Mouse (Mus musculus) MEL (cell line): ENCODE data around the gene Tmem29. TPM values are rescaled to one million over a fixed set of nuclear protein-coding genes. Genes with fewer than 3 reads are reported as not detected.

Experiments
- DNase-seq: peaks from one replicate; pipeline ENCODE4 v3.0.0; 2011; ENCODE audit warnings: low read depth, low spot score
- H3K27ac ChIP-seq: 2 replicates; pipeline ENCODE4 v1.5.1; 2012; ENCODE audit warnings: low read depth, mild to moderate bottlenecking, control low read depth, low read length, moderate library complexity; ENCODE audit not compliant: control insufficient read depth
- H3K27me3 ChIP-seq, 2 experiments: fragments of 150-350 bp in 1 of 2; sonication (generic) in 1 of 2; 2 replicates each; pipeline ENCODE4 v1.6.1; 2012; ENCODE audit warnings: low read length in 2 of 2, mild to moderate bottlenecking in 2 of 2, improper control_type of control experiment in 1 of 2, moderate library complexity in 1 of 2; ENCODE audit not compliant: insufficient read depth in 2 of 2, control insufficient read depth in 1 of 2
- H3K36me3 ChIP-seq, 2 experiments: 2 replicates each; pipeline ENCODE4 v1.6.1; 2012 to 2014; ENCODE audit warnings: low read length in 2 of 2, improper control_type of control experiment in 1 of 2, inconsistent platforms in 1 of 2, mild to moderate bottlenecking in 1 of 2; ENCODE audit not compliant: insufficient read depth in 2 of 2, control insufficient read depth in 1 of 2
- H3K4me1 ChIP-seq, 2 experiments: fragments of 150-350 bp in 1 of 2; sonication (generic) in 1 of 2; 2 replicates each; pipeline ENCODE4 v1.6.1; 2012; ENCODE audit warnings: low read length in 2 of 2, improper control_type of control experiment in 1 of 2, mild to moderate bottlenecking in 1 of 2; ENCODE audit not compliant: insufficient read depth in 2 of 2, control insufficient read depth in 1 of 2
- H3K4me3 ChIP-seq, 2 experiments: fragments of 150-350 bp in 1 of 2; sonication (generic) in 1 of 2; 2 replicates each; pipeline ENCODE4 v1.5.1; 2012; ENCODE audit warnings: low read depth in 2 of 2, low read length in 2 of 2, mild to moderate bottlenecking in 2 of 2, moderate library complexity in 2 of 2, control low read depth in 1 of 2, improper control_type of control experiment in 1 of 2; ENCODE audit not compliant: control insufficient read depth in 1 of 2, insufficient read depth in 1 of 2
- H3K79me2 ChIP-seq: 2 replicates; pipeline ENCODE4 v1.6.1; 2012; ENCODE audit warnings: mild to moderate bottlenecking, low read length, moderate library complexity; ENCODE audit not compliant: control insufficient read depth, poor library complexity, insufficient read depth
- H3K9ac ChIP-seq: 2 replicates; pipeline ENCODE4 v1.6.1; 2012; ENCODE audit warnings: low read depth, mild to moderate bottlenecking, control low read depth, low read length, moderate library complexity; ENCODE audit not compliant: control insufficient read depth, poor library complexity, severe bottlenecking
- H3K9me3 ChIP-seq: fragments of 150-350 bp; sonication (generic); replicated peaks from 2 replicates; pipeline ENCODE4 v1.6.1; 2012; ENCODE audit warnings: mild to moderate bottlenecking, low read length, improper control_type of control experiment, moderate library complexity; ENCODE audit not compliant: insufficient read depth
- CHD2 ChIP-seq: IDR thresholded peaks from 2 replicates; pipeline ENCODE4 v1.6.1; 2011; ENCODE audit warnings: low read length, improper control_type of control experiment
- CTCF ChIP-seq, 3 experiments: IDR thresholded peaks in 2 of 3; conservative IDR thresholded peaks in 1 of 3; 2 replicates each; pipeline ENCODE4 v1.5.1; 2011 to 2012; ENCODE audit warnings: low read length in 3 of 3, low read depth in 2 of 3, mild to moderate bottlenecking in 2 of 3, improper control_type of control experiment in 1 of 3, inconsistent platforms in 1 of 3, mixed read lengths in 1 of 3, moderate library complexity in 1 of 3; ENCODE audit not compliant: control insufficient read depth in 1 of 3, insufficient read depth in 1 of 3, poor library complexity in 1 of 3, severe bottlenecking in 1 of 3
- E2F4 ChIP-seq: IDR thresholded peaks from 2 replicates; pipeline ENCODE4 v1.6.1; 2011; ENCODE audit warnings: low read depth, low read length, improper control_type of control experiment, borderline replicate concordance
- ELF1 ChIP-seq: IDR thresholded peaks from 2 replicates; pipeline ENCODE4 v1.6.1; 2014; ENCODE audit warnings: low read depth, mild to moderate bottlenecking, inconsistent platforms, low read length, improper control_type of control experiment, moderate library complexity
- ETS1 ChIP-seq: IDR thresholded peaks from 2 replicates; pipeline ENCODE4 v1.6.1; 2012; ENCODE audit warnings: low read depth, mild to moderate bottlenecking, inconsistent platforms, low read length, improper control_type of control experiment, moderate library complexity
- GATA1 ChIP-seq: IDR thresholded peaks from 2 replicates; pipeline ENCODE4 v1.6.1; 2011; ENCODE audit warnings: low read depth, low read length, improper control_type of control experiment
- HCFC1 ChIP-seq: IDR thresholded peaks from 2 replicates; pipeline ENCODE4 v1.6.1; 2012; ENCODE audit warnings: low read depth, mild to moderate bottlenecking, inconsistent platforms, low read length, improper control_type of control experiment, moderate library complexity
- KAT2A ChIP-seq: conservative IDR thresholded peaks from 2 replicates; pipeline ENCODE4 v1.6.1; 2012; ENCODE audit warnings: low read depth, low read length, improper control_type of control experiment, inconsistent platforms
- MAFK ChIP-seq: IDR thresholded peaks from 2 replicates; pipeline ENCODE4 v1.6.1; 2011; ENCODE audit warnings: low read depth, mild to moderate bottlenecking, low read length, improper control_type of control experiment, borderline replicate concordance
- MAZ ChIP-seq: IDR thresholded peaks from 2 replicates; pipeline ENCODE4 v1.6.1; 2012; ENCODE audit warnings: low read depth, mild to moderate bottlenecking, inconsistent platforms, low read length, improper control_type of control experiment
- MEF2A ChIP-seq: IDR thresholded peaks from 2 replicates; pipeline ENCODE4 v1.6.1; 2014; ENCODE audit warnings: low read depth, mild to moderate bottlenecking, inconsistent platforms, low read length, improper control_type of control experiment; ENCODE audit not compliant: poor library complexity, insufficient replicate concordance, severe bottlenecking; ENCODE audit errors: extremely low read depth
- MXI1 ChIP-seq: IDR thresholded peaks from 2 replicates; pipeline ENCODE4 v1.6.1; 2011; ENCODE audit warnings: mild to moderate bottlenecking, low read depth, low read length, improper control_type of control experiment
- MYB ChIP-seq: IDR thresholded peaks from 2 replicates; pipeline ENCODE4 v1.6.1; 2011; ENCODE audit warnings: mild to moderate bottlenecking, low read depth, low read length, improper control_type of control experiment
- NELFE ChIP-seq: IDR thresholded peaks from 2 replicates; pipeline ENCODE4 v1.6.1; 2011; ENCODE audit warnings: low read depth, low read length, improper control_type of control experiment
- POLR2A ChIP-seq, 2 experiments: IDR thresholded peaks; 2 replicates each; pipeline ENCODE4 v1.6.1; 2011 to 2012; ENCODE audit warnings: low read length in 2 of 2, mild to moderate bottlenecking in 2 of 2, control low read depth in 1 of 2, improper control_type of control experiment in 1 of 2, low read depth in 1 of 2, moderate library complexity in 1 of 2; ENCODE audit not compliant: control insufficient read depth in 1 of 2, insufficient read depth in 1 of 2, poor library complexity in 1 of 2
- POLR2AphosphoS2 ChIP-seq: IDR thresholded peaks from 2 replicates; pipeline ENCODE4 v1.6.1; 2011; ENCODE audit warnings: low read length, improper control_type of control experiment
- RCOR1 ChIP-seq: IDR thresholded peaks from 2 replicates; pipeline ENCODE4 v1.6.1; 2012; ENCODE audit warnings: low read depth, mild to moderate bottlenecking, inconsistent platforms, low read length, improper control_type of control experiment
- SMC3 ChIP-seq: IDR thresholded peaks from 2 replicates; pipeline ENCODE4 v1.6.1; 2011; ENCODE audit warnings: low read depth, low read length, improper control_type of control experiment
- TAL1 ChIP-seq: IDR thresholded peaks from 2 replicates; pipeline ENCODE4 v1.6.1; 2012; ENCODE audit warnings: mild to moderate bottlenecking, inconsistent platforms, low read length, moderate library complexity, mixed read lengths
- TBP ChIP-seq: IDR thresholded peaks from 2 replicates; pipeline ENCODE4 v1.8.0; 2011; ENCODE audit warnings: low read depth, low read length, improper control_type of control experiment
- TCF12 ChIP-seq: IDR thresholded peaks from 2 replicates; pipeline ENCODE4 v1.6.1; 2014; ENCODE audit warnings: low read depth, mild to moderate bottlenecking, inconsistent platforms, low read length, improper control_type of control experiment, moderate library complexity
- UBTF ChIP-seq: IDR thresholded peaks from 2 replicates; pipeline ENCODE4 v1.6.1; 2012; ENCODE audit warnings: low read depth, mild to moderate bottlenecking, inconsistent platforms, low read length, improper control_type of control experiment, moderate library complexity, borderline replicate concordance; ENCODE audit not compliant: insufficient read depth
- USF1 ChIP-seq: IDR thresholded peaks from 2 replicates; pipeline ENCODE4 v1.6.1; 2014; ENCODE audit warnings: low read depth, mild to moderate bottlenecking, inconsistent platforms, low read length, improper control_type of control experiment, moderate library complexity
- ZC3H11A ChIP-seq: IDR thresholded peaks from 2 replicates; pipeline ENCODE4 v1.6.1; 2012; ENCODE audit warnings: low read depth, mild to moderate bottlenecking, inconsistent platforms, low read length, improper control_type of control experiment
- ZKSCAN1 ChIP-seq: IDR thresholded peaks from 2 replicates; pipeline ENCODE4 v1.6.1; 2012; ENCODE audit warnings: low read depth, mild to moderate bottlenecking, inconsistent platforms, low read length, improper control_type of control experiment, moderate library complexity
- ZMIZ1 ChIP-seq: IDR thresholded peaks from 2 replicates; pipeline ENCODE4 v1.6.1; 2012; ENCODE audit warnings: low read depth, mild to moderate bottlenecking, inconsistent platforms, low read length, improper control_type of control experiment, moderate library complexity
- polyA plus RNA-seq, 2 experiments: library from polyadenylated mRNA; stranded (reverse) in 1 of 2; unstranded in 1 of 2; fragments of >175 nt in 1 of 2; fragments of >200 nt in 1 of 2; gene quantifications; 2 replicates each; pipeline versions ENCODE4 v1.2.1 to v1.2.4; 2012; ENCODE audit warnings: low replicate concordance in 2 of 2, low read depth in 1 of 2; ENCODE audit not compliant: insufficient read length in 2 of 2, insufficient read depth in 1 of 2, missing spikeins in 1 of 2
- total RNA-seq: library from RNA; depleted of rRNA; stranded (reverse); fragments of 300-350 nt; gene quantifications from 2 replicates; pipeline ENCODE4 v1.2.3, GENCODE M21; 2012

The Tmem29 gene
- total and polyA plus RNA-seq, 3 experiments = 37.1 to 66.5 TPM; not detected in 1

DNA sequence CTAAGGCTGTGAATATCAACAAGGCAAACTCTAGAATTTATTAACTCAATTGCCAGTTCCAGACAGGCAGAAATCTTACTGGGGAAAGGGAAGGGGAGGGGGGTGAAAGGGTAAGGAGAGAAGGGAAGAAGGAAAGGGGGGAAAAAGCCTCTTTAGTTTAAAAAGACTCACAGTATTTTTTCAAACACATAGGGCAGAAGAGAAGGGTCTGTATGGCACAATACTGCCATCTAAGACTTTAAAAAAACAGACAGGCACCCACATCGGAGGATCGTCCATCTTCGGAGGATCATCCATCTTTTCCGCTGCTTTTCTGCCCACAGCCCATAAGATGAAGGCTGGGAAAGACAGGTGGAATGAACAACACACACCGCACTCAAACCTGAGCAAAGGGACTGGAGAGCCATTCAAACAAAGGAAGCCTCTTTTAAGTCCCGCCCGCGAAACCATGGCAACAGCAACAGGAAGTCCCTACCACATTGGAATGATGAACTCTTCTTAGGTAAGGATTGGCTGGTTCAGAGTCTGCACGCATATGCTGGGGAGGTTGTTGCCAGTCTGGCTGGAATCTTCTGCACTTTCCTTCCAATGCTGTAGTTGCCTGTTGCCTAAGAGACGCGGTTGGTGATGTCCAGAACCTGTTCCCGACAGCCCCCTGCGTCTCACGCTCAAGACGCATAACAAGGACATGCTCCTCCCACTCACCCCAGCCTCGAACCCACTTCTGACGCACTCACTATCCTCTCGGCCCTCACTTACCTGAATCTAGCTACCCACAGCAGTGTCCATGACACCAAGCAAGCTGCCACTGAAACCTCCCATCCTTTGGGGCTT, 18.2 kb downstream of the Tmem29 start:
- Histone ChIP-seq H3K4me3 (no peak overlapping the region), H3K9ac (no peak overlapping the region), H3K27ac (no peak overlapping the region), H3K4me1 (no peaks in the 10 kb centered on the region; a peak in 1 of 4 replicates), H3K9me3 (no peaks in the 10 kb centered on the region), H3K27me3 (no peaks in the 10 kb centered on the region), H3K79me2 (peaks cover 2% of the 10 kb centered on the region; the same call in 1 of the 2 replicates), H3K36me3 (peaks cover 0 to 14% of the 10 kb centered on the region in 2 experiments; a peak in 3 of 4 replicates)
- no peak for TF ChIP-seq RCOR1
- peak; percentile 34 for DNase-seq

DNA sequence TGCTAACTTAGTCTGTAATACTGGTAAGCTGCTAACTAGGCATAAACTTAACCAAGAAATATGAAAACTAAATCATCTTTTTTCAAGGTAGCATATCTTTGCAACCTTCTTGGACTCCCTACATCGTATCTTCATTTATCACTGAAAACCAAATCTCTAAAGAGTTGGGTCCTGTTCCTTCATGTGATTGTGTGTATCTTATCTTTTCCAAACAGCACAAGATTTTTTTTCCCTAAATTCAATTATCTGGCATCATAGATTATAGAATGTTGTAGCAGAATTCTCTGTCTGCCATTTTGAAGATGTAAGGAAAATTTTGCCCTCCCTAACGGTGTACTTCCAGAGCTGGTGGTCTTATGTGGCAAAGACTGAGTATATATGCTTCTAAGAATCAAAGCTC, 22.6 kb downstream of the Tmem29 start:
- H3K4me3 ChIP-seq = no peak overlapping the region
- no peaks in the 10 kb centered on the region for H3K9me3 ChIP-seq
- no peak overlapping the region for H3K9ac ChIP-seq
- TF ChIP-seq KAT2A (no peak), POLR2A (IDR thresholded peaks at IDR 0.05; ENCODE audit: control insufficient read depth in 1 of 2, insufficient read depth in 1 of 2, low read depth in 1 of 2, low read length in 2 of 2, poor library complexity in 1 of 2) (no peak), SMC3 (no peak), ZC3H11A (no peak), MAZ (no peak), MYB (no peak), TAL1 (no peak), NELFE (no peak), MEF2A (no peak), USF1 (no peak), E2F4 (no peak), CTCF (IDR thresholded peaks at IDR 0.05 in 2 of 3, conservative IDR thresholded peaks at IDR 0.05 in 1 of 3; ENCODE audit: control insufficient read depth in 1 of 3, insufficient read depth in 1 of 3, low read depth in 2 of 3, low read length in 3 of 3, poor library complexity in 1 of 3, severe bottlenecking in 1 of 3) (no peak), ZKSCAN1 (no peak), UBTF (no peak), ELF1 (no peak), ETS1 (no peak), ZMIZ1 (no peak), GATA1 (0 out of 2 replicates have a peak, but pooled peaks have one; percentile 25), CHD2 (no peak), TBP (no peak), MXI1 (no peak), HCFC1 (no peak), MAFK (no peak), POLR2AphosphoS2 (no peak), RCOR1 (peak; percentile 56; the same call in 1 of the 2 replicates), TCF12 (peak; percentile 65; the same call in 1 of the 2 replicates)
- DNase-seq = no peak
- peaks cover 2% of the 10 kb centered on the region; the same call in 1 of the 2 replicates for H3K79me2 ChIP-seq
- H3K36me3 ChIP-seq = peaks cover 0 to 15% of the 10 kb centered on the region in 2 experiments
- H3K4me1 ChIP-seq = peaks cover 2 to 5% of the 10 kb centered on the region in 2 experiments; a peak in 2 of 4 replicates
- H3K27me3 ChIP-seq = no peaks in the 10 kb centered on the region
- no peak overlapping the region for H3K27ac ChIP-seq
